Mouse (Mus musculus): ENCODE data around the gene Gm20388. TPM values are rescaled to one million over a fixed set of nuclear protein-coding genes. Genes with fewer than 3 reads are reported as not detected.

Gm20388 gene
- total RNA-seq, 1 experiment from 2014 or later: 35.7 TPM

- ATAC-seq (replicated peaks; ENCODE audit: low read depth, poor library complexity, severe bottlenecking): no peak
These were observed 2231.8 kb downstream of the Gm20388 start for GRCm38 (mm10) chr8:122142428-122142827.

DNA sequence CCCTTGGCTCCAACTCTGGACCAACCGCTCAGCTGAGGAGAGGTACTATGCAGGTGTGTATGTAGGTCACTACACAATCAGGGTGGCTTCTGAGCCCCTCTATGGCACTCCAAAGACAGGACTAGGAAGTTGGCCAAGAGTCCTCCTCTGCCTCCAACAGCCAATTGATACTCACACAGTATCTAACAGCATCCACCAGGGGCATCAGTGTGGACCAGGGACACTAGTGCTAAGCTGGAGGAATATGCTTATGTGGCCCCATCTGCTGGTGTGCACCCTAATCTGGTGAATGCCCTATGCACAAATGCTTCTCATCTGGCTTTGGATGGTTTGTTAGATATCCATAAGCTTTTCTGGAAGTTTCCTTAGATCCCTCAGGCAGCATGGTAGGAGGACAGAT, 2232.6 kb downstream of the Gm20388 start:
- ATAC-seq (replicated peaks; ENCODE audit: low read depth, poor library complexity, severe bottlenecking): peak; percentile 36; the same call in 1 of the 2 replicates

- ATAC-seq (replicated peaks; ENCODE audit: low read depth, poor library complexity, severe bottlenecking): no peak
These were observed 2234.2 kb downstream of the Gm20388 start for GRCm38 (mm10) chr8:122144729-122145311.

GRCm38 (mm10) chr8:122149045-122149444, 2238.4 kb downstream of the Gm20388 start:
- ATAC-seq (replicated peaks; ENCODE audit: low read depth, poor library complexity, severe bottlenecking): no peak

DNA sequence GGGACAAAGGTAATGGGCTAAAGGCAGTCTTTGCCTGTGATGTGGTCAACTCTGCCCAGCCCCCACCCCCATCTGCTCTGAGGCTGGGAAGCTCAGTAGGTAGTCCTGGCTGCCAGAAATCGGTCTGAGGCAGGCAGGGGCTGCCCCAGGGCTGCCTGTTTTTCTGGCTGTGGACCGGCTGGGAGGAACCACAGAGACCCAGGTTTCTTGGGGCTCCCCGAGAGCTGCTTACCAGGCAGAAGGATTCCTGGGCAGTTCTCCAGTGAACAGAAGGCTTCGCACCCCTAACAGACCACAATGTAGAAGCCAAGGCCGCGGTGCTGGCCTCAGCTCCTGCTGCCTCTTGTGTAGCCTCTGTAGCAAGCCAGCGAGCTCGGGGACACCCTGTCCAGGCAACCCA, 2239.0 kb downstream of the Gm20388 start:
- no peak for ATAC-seq (replicated peaks; ENCODE audit: low read depth, poor library complexity, severe bottlenecking)

DNA sequence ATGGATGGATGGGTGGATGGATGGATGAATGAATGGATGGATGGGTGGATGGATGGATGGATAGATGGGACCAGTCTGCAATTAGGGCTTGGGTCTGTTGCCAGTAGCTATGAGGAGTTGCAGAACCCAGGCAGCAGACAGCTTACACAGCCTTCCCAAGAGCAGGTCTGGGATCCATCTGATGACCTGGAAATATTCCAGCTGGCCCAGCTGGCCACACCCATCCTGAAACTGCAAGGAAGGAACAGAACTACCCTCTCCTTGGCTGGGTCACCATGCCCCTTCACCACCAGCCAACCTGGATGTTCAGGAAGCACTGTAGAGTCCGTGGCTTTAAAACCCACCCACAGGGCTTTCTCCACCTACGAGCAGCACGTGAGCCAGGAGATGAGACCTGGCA, 2240.9 kb downstream of the Gm20388 start:
- no peak for ATAC-seq (replicated peaks; ENCODE audit: low read depth, poor library complexity, severe bottlenecking)

- ATAC-seq (replicated peaks; ENCODE audit: low read depth, poor library complexity, severe bottlenecking): peak; percentile 62; the same call in 1 of the 2 replicates
These were observed 2244.5 kb downstream of the Gm20388 start for GRCm38 (mm10) chr8:122155082-122155643.

DNA sequence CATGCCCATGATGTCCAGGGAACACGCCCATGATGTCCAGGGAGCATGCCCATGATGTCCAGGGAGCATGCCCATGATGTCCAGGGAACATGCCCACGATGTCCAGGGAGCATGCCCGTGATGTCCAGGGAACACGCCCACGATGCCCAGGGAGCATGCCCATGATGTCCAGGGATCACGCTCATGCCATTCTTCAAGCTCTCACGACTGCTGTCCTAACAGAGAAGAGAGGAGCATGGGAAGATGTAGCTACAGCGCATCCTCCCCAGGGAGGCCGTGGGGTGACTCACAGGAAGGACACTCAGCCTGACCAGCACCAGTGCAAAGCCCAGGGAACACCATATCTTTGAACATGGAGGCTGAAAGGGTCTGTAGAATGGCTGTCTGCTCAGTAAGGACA, 2245.3 kb downstream of the Gm20388 start:
- ATAC-seq (replicated peaks; ENCODE audit: low read depth, poor library complexity, severe bottlenecking): no peak

- ATAC-seq (replicated peaks; ENCODE audit: low read depth, poor library complexity, severe bottlenecking): no peak
These were observed 2247.0 kb downstream of the Gm20388 start for GRCm38 (mm10) chr8:122157689-122158088.

DNA sequence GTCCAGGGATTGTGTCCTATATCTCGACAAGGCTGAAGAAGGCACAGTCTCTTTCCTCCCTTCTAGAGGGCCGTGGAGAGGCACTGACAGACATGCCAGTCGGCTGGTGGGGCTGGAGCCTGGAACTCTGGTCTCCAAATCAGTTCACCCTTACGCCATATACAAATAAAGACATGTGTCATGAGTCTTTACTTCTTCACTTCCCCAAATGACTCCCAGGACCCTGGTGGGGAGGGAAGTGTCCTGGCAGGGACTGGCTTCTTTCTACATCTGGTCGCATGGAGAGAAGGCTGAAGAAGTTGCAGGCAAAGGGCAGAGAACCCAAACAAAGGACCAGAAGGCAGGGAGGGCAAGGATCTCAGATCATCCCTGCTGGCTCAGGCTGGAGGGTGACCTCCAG, 2249.5 kb downstream of the Gm20388 start:
- ATAC-seq (replicated peaks; ENCODE audit: low read depth, poor library complexity, severe bottlenecking): no peak

GRCm38 (mm10) chr8:122162992-122163391, 2252.4 kb downstream of the Gm20388 start:
- ATAC-seq (replicated peaks; ENCODE audit: low read depth, poor library complexity, severe bottlenecking): peak; percentile 89

DNA sequence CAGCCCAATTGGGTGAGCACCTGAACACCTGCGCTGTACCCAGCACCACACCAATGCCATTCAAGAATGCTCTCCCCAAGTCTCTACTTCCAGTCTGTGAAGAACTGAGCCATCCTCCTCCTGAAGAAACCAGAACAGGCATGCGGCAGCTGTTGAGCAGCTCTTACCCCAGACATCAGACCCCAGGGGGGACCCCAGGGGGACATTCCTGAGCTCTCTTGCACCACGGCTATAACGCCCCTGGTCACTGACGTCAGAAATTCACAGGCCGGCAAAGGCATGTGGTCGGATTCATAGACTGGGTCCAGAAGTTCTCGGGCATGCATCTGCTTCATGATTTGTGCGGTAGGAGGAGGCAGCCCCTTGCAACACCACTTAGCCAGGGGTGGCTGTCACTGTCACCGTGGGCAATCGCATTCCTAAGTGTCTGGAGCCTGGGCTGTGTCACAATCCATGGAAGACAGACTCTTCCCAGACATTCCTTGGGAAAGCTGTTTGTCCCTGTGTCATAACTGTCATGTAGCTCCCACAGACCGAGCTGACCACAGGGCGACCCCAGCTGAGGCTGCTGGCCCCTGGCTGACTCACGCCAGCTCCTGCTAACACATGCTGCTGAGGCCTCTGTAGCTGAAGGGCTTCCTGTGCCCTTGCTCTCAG, 2256.7 kb downstream of the Gm20388 start:
- no peak for ATAC-seq (replicated peaks; ENCODE audit: low read depth, poor library complexity, severe bottlenecking)

DNA sequence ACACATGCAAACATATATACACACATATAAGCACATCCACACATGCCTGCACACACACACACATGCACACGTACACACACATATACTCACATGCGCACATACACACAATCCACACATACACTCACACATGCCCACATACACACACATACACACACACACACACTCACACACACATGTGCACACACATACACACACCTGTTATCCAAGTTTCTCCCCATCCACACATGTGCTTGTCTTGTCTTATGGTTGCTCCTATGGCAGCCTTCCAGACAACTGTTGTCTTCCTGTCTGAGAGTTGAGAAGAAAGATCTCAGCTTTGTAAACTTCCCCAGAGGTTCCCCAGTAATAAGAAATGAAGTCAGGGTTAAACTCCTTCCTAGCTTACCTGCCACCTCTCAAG, 2258.8 kb downstream of the Gm20388 start:
- ATAC-seq (replicated peaks; ENCODE audit: low read depth, poor library complexity, severe bottlenecking): no peak

- no peak for ATAC-seq (replicated peaks; ENCODE audit: low read depth, poor library complexity, severe bottlenecking)
These were observed 2261.2 kb downstream of the Gm20388 start for GRCm38 (mm10) chr8:122171823-122172222.

GRCm38 (mm10) chr8:122174133-122174930, 2263.7 kb downstream of the Gm20388 start:
- peak; percentile 66 for ATAC-seq (replicated peaks; ENCODE audit: low read depth, poor library complexity, severe bottlenecking)

GRCm38 (mm10) chr8:122178392-122178890, 2267.8 kb downstream of the Gm20388 start:
- no peak for ATAC-seq (replicated peaks; ENCODE audit: low read depth, poor library complexity, severe bottlenecking)

DNA sequence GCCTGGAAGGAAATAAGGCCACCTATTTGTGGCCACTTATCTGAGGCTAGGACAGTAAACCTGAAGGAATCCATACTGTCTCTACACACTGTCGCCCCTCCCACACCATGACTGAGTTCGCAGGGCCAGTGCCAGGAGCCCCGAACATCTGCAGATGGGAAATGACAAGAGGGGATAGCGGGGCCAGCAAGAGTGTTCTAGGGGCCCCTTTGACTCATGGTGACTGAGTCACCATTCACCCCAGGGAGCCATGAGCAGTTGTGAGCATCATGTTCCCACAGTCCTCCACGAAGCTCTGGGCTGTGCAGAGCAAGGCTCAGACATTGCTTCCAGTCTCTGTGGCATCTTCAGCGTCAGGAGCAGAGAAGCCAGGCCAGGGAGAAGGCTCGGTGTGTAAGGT, 2268.7 kb downstream of the Gm20388 start:
- no peak for ATAC-seq (replicated peaks; ENCODE audit: low read depth, poor library complexity, severe bottlenecking)

- no peak for ATAC-seq (replicated peaks; ENCODE audit: low read depth, poor library complexity, severe bottlenecking)
These were observed 2269.5 kb downstream of the Gm20388 start for GRCm38 (mm10) chr8:122180116-122180515.

DNA sequence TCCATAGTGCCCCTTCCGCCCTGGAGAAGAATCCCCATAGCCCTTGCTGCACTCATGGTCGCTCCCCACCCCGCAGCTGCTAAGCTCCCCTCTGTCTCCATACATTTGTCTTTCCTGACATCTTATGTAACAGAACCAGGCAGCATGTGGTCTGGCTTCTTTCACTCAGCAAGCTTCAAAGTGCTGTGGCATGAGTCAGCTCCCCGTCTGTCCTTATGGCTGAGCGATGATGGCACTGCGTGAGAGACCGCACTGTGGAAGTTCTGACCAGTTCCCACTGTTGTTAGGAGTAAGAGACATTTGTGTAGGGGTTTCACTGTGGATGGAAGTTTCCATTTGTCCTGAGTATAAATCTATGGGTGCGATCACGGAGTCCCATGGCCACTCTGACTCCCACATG, 2270.8 kb downstream of the Gm20388 start:
- ATAC-seq (replicated peaks; ENCODE audit: low read depth, poor library complexity, severe bottlenecking): peak; percentile 74

- ATAC-seq (replicated peaks; ENCODE audit: low read depth, poor library complexity, severe bottlenecking): no peak
These were observed 2271.3 kb downstream of the Gm20388 start for GRCm38 (mm10) chr8:122181991-122182390.

Data from common myeloid progenitor, adult 5-6 weeks (primary cell).